Mouse (Mus musculus): ENCODE measurements around the gene Itih5.

Gene Itih5

DNA sequence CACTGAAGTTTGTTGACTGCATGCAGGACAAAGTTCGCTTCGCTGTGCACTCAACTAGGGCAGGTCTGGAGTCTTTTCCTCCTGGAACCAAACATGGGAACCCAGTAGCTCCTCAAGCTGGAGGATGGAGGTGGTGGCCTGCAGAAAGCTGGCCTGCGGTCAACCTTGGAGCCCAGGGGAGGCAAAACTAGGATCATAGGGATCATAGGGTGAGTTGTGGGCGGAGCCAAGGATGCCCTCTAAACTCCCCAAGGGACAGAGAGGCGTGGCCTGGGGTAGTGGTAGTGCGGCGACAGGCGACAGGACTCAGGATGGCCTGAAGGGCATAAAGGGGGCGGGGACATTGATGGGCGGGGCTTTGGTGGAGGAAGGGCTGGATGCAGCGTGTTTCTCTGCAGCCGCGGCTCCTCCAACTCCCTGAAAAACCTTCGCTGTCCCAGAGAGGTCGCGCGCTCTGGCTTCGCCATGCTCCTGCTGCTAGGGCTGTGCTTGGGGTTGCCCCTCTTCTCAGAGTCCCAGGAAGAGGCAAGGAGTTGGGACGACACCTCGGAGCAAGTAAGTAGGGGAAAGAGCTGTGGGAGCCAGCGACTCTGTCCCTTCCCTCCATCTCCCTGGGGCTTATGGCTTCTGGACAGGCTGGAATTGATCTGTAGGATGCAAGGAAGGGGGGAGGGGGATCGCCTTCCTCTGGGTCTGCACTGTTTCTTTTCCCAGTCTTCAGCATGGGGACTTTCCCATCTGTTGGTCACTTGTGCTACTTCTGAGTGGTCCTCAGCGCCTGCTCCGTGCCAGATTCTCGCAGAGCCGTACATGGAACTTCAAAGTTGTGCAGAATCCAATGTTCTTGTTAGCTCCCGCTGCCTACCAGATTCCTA, at the start of gene Itih5:
Itih5 (plus strand) TSS at position 371 of the 875 bp plus-strand sequence.
- peak; percentile 35 for DNase-seq

GRCm38 (mm10) chr2:10108535-10109189, 44.7 kb upstream of the Itih5 start:
- no peak for DNase-seq

DNA sequence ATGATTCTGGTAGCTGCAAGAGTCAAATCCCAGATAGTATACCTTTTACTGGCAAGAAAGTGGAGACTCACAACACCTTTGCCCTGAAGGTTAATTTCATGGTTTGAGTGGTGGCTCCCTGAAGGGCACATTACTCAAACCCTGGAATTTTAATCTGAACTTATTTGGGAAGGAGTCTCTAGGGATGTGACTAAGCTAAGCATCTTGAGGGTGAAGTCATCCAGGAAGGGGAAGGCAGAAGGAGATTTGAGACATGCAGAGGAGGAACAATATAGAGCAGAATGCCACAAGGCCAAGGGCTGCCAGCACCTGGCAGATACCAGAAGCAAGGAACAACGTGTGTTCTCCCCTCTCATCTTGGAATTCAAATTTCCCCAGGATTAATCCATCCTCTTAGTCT, 34.6 kb upstream of the Itih5 start:
- no peak for DNase-seq

DNA sequence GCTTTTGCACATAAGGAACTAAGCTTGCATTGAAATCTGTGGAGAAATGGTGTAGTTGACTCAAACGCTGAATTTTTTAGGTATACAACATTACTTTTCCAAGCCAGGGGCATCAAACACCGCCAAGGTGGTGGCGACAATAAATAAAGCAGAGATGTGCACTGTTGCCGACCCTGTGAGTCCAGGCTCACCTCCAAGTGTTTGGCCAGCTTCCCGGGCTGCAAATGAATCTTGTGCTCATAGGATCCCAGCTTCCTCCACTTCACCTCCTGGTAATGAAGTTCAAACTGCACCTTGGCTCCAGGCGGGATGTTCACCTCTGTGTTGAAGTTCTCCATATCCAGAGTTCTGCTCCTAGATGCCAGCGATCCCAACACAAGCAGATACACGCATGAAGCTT, 34.1 kb upstream of the Itih5 start:
- DNase-seq, result no peak

DNA sequence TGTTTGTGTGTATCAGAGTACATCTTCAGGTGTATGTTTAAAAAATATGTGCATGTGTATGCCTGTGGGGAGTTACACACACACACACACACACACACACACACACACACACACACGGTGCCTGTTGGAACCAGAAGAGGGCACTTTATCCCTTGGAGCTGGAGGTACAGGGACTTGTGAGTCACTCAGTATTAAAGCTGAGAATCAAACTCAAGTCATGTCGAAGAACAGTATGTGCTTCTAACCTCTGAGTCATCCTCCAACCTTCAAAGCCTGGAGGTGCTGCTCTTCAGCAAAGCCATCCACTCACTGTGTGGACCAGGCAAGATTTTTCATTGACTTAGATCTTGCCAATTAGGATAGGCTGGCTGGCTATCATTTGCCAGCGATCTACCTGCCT, 31.5 kb upstream of the Itih5 start:
- no peak for DNase-seq

DNA sequence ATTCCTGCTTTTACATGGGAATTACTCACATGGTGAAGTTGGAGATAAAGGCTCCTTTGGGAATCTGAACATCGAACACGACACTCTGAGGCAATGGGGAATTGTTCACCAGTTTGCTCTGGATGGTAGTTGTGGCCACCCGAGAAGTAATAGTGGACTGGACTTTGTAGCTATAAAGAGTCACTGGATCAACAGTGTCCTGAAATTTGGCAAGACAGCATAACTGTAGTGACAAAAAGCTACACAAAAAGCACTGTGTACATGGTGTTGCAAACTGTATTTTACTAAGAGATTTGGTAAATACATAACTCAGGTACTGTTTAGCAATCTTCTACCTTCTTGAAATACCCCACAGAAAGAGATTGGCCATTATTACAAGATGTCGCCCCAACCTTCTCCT, 27.2 kb upstream of the Itih5 start:
- DNase-seq, result no peak

GRCm38 (mm10) chr2:10127471-10127870, 25.9 kb upstream of the Itih5 start:
- no peak for DNase-seq

GRCm38 (mm10) chr2:10128571-10128970, 24.8 kb upstream of the Itih5 start:
- no peak for DNase-seq

GRCm38 (mm10) chr2:10130341-10130990, 22.9 kb upstream of the Itih5 start:
- no peak for DNase-seq

- DNase-seq, result no peak
Measured at GRCm38 (mm10) chr2:10131296-10131695, 22.1 kb upstream of the Itih5 start, which contains the start of gene Itih2. Gene Itih2 (minus strand): TSS chr2:10131396.

- DNase-seq, result no peak
Measured at GRCm38 (mm10) chr2:10132128-10132527, 21.2 kb upstream of the Itih5 start.

GRCm38 (mm10) chr2:10133941-10134340, 19.4 kb upstream of the Itih5 start:
- DNase-seq, result no peak

GRCm38 (mm10) chr2:10137320-10137719, 16.1 kb upstream of the Itih5 start:
- DNase-seq, result no peak

DNA sequence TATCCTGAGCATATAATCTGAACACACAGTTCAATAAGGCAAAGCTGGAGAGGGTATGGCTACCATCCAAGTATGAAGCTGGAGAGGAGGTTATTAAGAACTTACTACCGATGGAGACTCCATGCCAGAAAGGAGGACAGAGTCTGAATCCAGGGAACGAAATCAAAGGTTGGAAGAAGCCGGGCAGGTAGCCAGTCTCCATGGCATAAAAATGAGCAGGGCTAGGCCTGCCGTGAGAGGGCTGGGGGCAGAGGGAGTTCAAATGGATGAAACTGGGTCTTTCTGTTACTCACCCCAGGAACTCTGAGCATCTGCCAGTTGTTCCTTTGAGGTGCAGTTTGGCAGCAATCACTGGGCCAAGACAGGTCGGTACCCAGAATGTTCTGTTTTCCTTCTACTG, 12.9 kb upstream of the Itih5 start:
- no peak for DNase-seq

DNA sequence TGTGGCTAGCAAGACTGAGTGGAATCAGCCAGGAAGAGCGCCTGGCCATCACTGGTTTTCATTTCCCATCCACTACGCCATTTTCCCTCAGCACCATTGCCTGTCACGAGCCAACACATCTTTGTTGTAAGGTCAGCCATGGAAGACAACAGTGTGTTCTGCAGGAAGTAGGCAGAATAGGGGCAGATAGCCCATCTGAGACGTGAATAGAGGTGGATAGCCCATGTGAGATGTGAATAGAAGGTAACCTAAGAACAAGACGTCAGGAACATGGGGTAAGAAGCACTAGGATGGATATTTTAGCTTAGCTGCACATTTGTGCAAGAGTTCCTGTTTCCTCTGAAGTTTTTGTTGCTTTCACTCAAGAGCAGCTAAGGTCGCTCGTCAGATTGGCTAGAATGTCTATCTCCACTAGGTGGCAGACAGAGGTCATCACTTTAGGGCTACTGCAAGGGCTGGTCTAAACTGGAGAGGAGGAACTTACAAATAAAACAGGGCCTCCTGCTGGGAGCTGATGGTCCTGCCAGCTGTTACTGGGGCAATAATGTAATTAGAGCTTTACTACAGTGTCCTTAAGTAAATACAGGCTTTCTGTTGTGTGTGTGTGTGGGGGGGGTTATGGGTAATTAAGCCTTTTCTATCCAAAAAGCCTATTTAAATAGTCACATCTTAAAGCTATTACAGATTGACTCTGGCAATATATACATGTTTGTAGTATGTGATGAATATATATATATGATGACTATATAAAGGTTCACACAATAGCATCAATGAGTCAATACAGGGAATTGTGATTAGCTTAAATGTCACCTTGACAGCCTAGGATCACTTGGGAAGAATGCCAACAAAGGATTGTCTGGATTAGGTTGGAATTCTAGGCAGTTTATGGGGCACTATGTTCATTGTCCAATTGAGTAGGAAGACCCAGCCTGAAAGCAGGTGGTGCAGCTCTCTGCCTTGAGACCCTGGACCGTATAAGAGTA, 10.6 kb upstream of the Itih5 start:
- DNase-seq, result peak; percentile 65

DNA sequence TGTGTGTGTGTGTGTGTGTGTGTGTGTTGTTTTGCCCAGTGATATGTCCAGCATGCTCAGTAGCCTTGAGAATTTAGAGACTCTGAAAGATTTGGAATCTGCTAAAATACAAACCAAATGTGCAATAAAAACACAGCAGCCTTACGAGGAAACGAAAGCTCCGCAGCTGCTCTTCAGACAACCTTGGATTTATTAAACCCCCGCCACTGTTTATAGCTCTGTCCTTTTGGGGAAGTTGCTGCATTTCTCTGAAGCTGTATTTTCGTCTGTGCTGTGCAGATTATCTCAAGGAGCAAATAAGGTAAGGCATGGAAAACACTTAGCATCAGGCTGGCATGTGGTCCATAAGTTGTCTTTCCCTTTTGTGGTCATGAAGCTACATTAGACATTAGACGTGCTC, 7.9 kb upstream of the Itih5 start:
- DNase-seq, result no peak

- no peak for DNase-seq
Measured at GRCm38 (mm10) chr2:10147176-10147575, 6.2 kb upstream of the Itih5 start.

- DNase-seq, result no peak
Measured at GRCm38 (mm10) chr2:10152590-10152989, 781 bp upstream of the Itih5 start.

DNA sequence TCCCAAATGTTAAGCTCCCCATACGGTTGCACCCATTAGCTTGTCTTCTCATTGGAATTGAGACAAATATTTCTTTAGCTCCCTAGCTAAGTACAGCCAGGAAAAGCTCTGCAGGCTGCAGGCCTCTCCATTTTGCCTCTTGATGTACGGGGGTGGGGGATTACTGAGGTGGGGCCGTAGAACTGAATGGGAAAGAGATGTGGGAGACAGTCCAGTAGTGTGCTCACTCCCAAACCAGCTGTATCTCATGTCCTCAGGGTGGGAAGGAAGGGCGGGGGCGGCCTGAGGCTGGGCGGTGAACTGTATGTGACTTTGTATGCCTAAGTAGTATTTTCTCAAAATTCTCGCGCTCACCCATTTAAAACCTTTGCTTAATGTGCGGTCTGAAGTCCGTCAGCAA, 3.8 kb downstream of the Itih5 start:
- DNase-seq, result no peak

DNA sequence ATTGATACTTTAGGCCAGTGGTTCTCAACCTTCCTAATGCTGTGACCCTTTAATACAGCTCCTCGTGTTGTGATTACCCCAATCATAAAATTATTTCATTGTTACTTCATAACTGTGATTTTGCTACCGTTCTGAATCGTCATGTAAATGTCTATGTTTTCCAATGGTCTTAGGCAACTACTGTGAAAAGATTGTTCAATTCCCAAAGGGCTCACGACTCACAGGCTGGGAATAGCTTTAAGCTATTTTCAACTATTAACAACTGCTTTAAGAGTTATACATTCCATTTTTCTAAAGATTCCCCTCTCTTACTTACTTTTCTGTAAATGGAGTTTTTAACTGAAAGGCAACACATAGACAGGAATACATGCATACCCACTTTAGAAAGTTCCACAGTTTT, 8.6 kb downstream of the Itih5 start:
- no peak for DNase-seq

- no peak for DNase-seq
Measured at GRCm38 (mm10) chr2:10166635-10167034, 13.3 kb downstream of the Itih5 start.

- no peak for DNase-seq
Measured at GRCm38 (mm10) chr2:10167283-10167682, 13.9 kb downstream of the Itih5 start.

DNA sequence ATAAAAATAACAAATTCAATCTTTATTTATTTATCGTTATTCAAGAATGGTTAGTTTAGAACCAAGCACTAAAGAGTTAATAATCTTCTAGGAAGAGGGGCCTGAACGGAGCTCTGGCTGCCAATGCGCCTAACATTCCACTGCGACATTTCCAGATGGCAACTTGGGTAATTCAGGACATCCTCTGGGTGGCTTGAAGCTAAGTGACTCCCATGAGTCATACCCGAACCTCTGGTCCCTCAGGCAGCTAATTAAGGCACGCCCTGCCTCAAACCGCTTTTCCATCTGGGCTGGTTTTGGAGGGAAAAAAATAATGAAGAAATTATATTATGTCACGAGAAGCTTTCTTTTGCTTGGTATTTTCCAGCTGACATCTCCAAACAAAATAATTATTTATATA, 14.6 kb downstream of the Itih5 start:
- no peak for DNase-seq
